Mouse (Mus musculus): ENCODE results near the gene Nhlrc4.
A peak's percentile ranks its signal among the peaks of the same experiment; 100 is the strongest.

The Nhlrc4 gene

GRCm38 (mm10) chr17:25958771-25959494, 14.2 kb upstream of the Nhlrc4 start:
- DNase-seq (ENCODE audit: low read depth, low spot score), result no peak

GRCm38 (mm10) chr17:25957586-25958051, 12.9 kb upstream of the Nhlrc4 start:
- no peak for DNase-seq (ENCODE audit: low read depth, low spot score)

- no peak for DNase-seq (ENCODE audit: low read depth, low spot score)
These were observed 11.9 kb upstream of the Nhlrc4 start for GRCm38 (mm10) chr17:25956631-25957030.

GRCm38 (mm10) chr17:25956201-25956600, 11.4 kb upstream of the Nhlrc4 start:
- DNase-seq (ENCODE audit: low read depth, low spot score), result no peak

- DNase-seq (ENCODE audit: low read depth, low spot score), result no peak
These were observed 11.0 kb upstream of the Nhlrc4 start for GRCm38 (mm10) chr17:25955736-25956135.

GRCm38 (mm10) chr17:25954671-25955070, 9.9 kb upstream of the Nhlrc4 start:
- no peak for DNase-seq (ENCODE audit: low read depth, low spot score)

- no peak for DNase-seq (ENCODE audit: low read depth, low spot score)
These were observed 8.4 kb upstream of the Nhlrc4 start for GRCm38 (mm10) chr17:25953161-25953560.

GRCm38 (mm10) chr17:25951803-25952623, 7.3 kb upstream of the Nhlrc4 start, which contains the start of gene A930017K11Rik:
A930017K11Rik (minus strand) TSS chr17:25952565.
- DNase-seq (ENCODE audit: low read depth, low spot score), result peak; percentile 42

- DNase-seq (ENCODE audit: low read depth, low spot score), result no peak
These were observed 6.6 kb upstream of the Nhlrc4 start for GRCm38 (mm10) chr17:25951225-25951802.

- no peak for DNase-seq (ENCODE audit: low read depth, low spot score)
These were observed 5.9 kb upstream of the Nhlrc4 start for GRCm38 (mm10) chr17:25950706-25951105.

- no peak for DNase-seq (ENCODE audit: low read depth, low spot score)
These were observed 5.2 kb upstream of the Nhlrc4 start for GRCm38 (mm10) chr17:25949981-25950380.

- DNase-seq (ENCODE audit: low read depth, low spot score), result no peak
These were observed 3.3 kb upstream of the Nhlrc4 start for GRCm38 (mm10) chr17:25948051-25948450.

- DNase-seq (ENCODE audit: low read depth, low spot score), result no peak
These were observed 2.8 kb upstream of the Nhlrc4 start for GRCm38 (mm10) chr17:25947576-25947975.

GRCm38 (mm10) chr17:25946891-25947290, 2.1 kb upstream of the Nhlrc4 start:
- no peak for DNase-seq (ENCODE audit: low read depth, low spot score)

GRCm38 (mm10) chr17:25946349-25946748, 1.6 kb upstream of the Nhlrc4 start:
- no peak for DNase-seq (ENCODE audit: low read depth, low spot score)

GRCm38 (mm10) chr17:25945517-25946155, 875 bp upstream of the Nhlrc4 start:
- no peak for DNase-seq (ENCODE audit: low read depth, low spot score)

GRCm38 (mm10) chr17:25943769-25944168, 992 bp downstream of the Nhlrc4 start:
- DNase-seq (ENCODE audit: low read depth, low spot score), result no peak

- DNase-seq (ENCODE audit: low read depth, low spot score), result no peak
These were observed 1.5 kb downstream of the Nhlrc4 start for GRCm38 (mm10) chr17:25943221-25943620.

GRCm38 (mm10) chr17:25942597-25943151, 2.1 kb downstream of the Nhlrc4 start:
- DNase-seq (ENCODE audit: low read depth, low spot score), result no peak

GRCm38 (mm10) chr17:25941511-25942241, 3.1 kb downstream of the Nhlrc4 start:
- peak; percentile 64 for DNase-seq (ENCODE audit: low read depth, low spot score)

GRCm38 (mm10) chr17:25934526-25934925, 10.2 kb downstream of the Nhlrc4 start:
- DNase-seq (ENCODE audit: low read depth, low spot score), result no peak
